In the genomic region with DNA sequence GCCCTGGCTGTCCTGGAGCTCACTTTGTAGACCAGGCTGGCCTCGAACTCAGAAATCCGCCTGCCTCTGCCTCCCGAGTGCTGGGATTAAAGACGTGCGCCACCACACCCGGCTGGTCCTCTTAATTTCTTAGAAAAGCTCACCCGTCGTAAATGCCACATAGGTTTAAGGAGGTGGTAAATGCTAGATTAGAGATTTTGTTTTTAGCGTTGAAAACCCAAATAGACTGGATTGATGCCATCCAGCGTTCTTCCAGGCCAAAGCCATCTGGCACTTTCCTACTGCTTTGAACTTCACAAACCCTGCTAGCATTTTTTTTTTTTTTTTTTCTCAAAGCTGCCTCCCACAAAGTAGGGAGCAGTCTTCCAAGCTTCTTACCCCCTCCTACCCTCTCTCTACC, we compare ENCODE assay signal across 9 mouse cellular contexts. TPM values are rescaled to one million over a fixed set of nuclear protein-coding genes. Genes with fewer than 3 reads are reported as not detected.
DNase-seq lines count a peak whose midpoint lies in the region; ATAC-seq lines count a peak whose summit lies in the region.
"Had no signal": no experiment of that assay in that cellular context is flagged by ENCODE, and none has a peak within 500 bp of the region (broad histone marks: within the 10 kb centered on the region; RNA-seq: fewer than 3 reads in every experiment).

No protein-coding gene starts in this region.

- WGBS in midbrain, embryonic 12.5 days, result 90% methylated on average over 10 of the region's 10 CpGs
- WGBS in midbrain, embryonic 11.5 days, result 86% methylated on average over 10 of the region's 10 CpGs
- 88% methylated on average over 10 of the region's 10 CpGs for WGBS in hindbrain, embryonic 15.5 days
- 93% methylated on average over 8 of the region's 10 CpGs for WGBS in neural tube, embryonic 14.5 days

- peaks cover 29% of the 10 kb centered on the region for H3K36me3 ChIP-seq in midbrain, embryonic 12.5 days
- H3K36me3 ChIP-seq in midbrain, embryonic 11.5 days (ENCODE audit: control insufficient read depth, insufficient read depth, low read length), result 0 out of 2 replicates have a peak, but pooled peaks cover 2% of the 10 kb centered on the region
- H3K36me3 ChIP-seq in hindbrain, embryonic 15.5 days, result peaks cover 17% of the 10 kb centered on the region
- peaks cover 17% of the 10 kb centered on the region; the same call in 1 of the 2 replicates for H3K36me3 ChIP-seq in neural tube, embryonic 14.5 days (ENCODE audit: control insufficient read depth, insufficient read depth, low read length)

- no peak overlapping the region for H3K27ac ChIP-seq in midbrain, embryonic 12.5 days (replicated peaks)
- no peak overlapping the region for H3K27ac ChIP-seq in midbrain, embryonic 11.5 days (ENCODE audit: low read depth, low read length)
- no peak overlapping the region for H3K27ac ChIP-seq in hindbrain, embryonic 15.5 days (replicated peaks)
- H3K27ac ChIP-seq in neural tube, embryonic 14.5 days (ENCODE audit: low read depth, low read length), result no peak overlapping the region
- H3K27ac ChIP-seq: macrophage had no signal

- no peaks in the 10 kb centered on the region for H3K27me3 ChIP-seq in midbrain, embryonic 12.5 days
- no peaks in the 10 kb centered on the region for H3K27me3 ChIP-seq in midbrain, embryonic 11.5 days (ENCODE audit: control insufficient read depth, insufficient read depth, low read length)
- no peaks in the 10 kb centered on the region for H3K27me3 ChIP-seq in hindbrain, embryonic 15.5 days
- H3K27me3 ChIP-seq in neural tube, embryonic 14.5 days (ENCODE audit: control insufficient read depth, insufficient read depth, low read length), result no peaks in the 10 kb centered on the region

- no peak overlapping the region for H3K9ac ChIP-seq in midbrain, embryonic 12.5 days (replicated peaks)
- no peak overlapping the region for H3K9ac ChIP-seq in midbrain, embryonic 11.5 days (ENCODE audit: low read length)
- no peak overlapping the region for H3K9ac ChIP-seq in hindbrain, embryonic 15.5 days
- H3K9ac ChIP-seq in neural tube, embryonic 14.5 days (replicated peaks; ENCODE audit: low read depth, low read length), result no peak overlapping the region

- H3K4me2 ChIP-seq in midbrain, embryonic 12.5 days (replicated peaks), result 0 out of 2 replicates have a peak overlapping the region, but pooled peaks have one; percentile 76
- no peak overlapping the region for H3K4me2 ChIP-seq in midbrain, embryonic 11.5 days
- H3K4me2 ChIP-seq in hindbrain, embryonic 15.5 days, result peak overlapping the region; percentile 63
- H3K4me2 ChIP-seq in neural tube, embryonic 14.5 days (ENCODE audit: low read depth, low read length), result peak overlapping the region; percentile 52

- intact Hi-C loops in heart, postnatal 36 days (cut with DNase I), result no loop called here

- peak; percentile 61 for DNase-seq in heart, adult 11 months
- DNase-seq in heart, postnatal 36 days, result no peak
- no peak for DNase-seq in midbrain, embryonic 11.5 days (ENCODE audit: low spot score, missing footprints)
- DNase-seq in embryo, embryonic 10 days (ENCODE audit: low spot score), result no peak
- no peak for DNase-seq in urinary bladder, postnatal 10 days (ENCODE audit: low spot score)

- H3K4me1 ChIP-seq in midbrain, embryonic 12.5 days, result peaks cover 17% of the 10 kb centered on the region
- no peaks in the 10 kb centered on the region; the same call in 1 of the 2 replicates for H3K4me1 ChIP-seq in midbrain, embryonic 11.5 days (ENCODE audit: control insufficient read depth, insufficient read depth, low read length)
- peaks cover 12% of the 10 kb centered on the region for H3K4me1 ChIP-seq in hindbrain, embryonic 15.5 days (replicated peaks)
- H3K4me1 ChIP-seq in neural tube, embryonic 14.5 days (ENCODE audit: control insufficient read depth, insufficient read depth, low read length), result no peaks in the 10 kb centered on the region; the same call in 1 of the 2 replicates

- no peak for ATAC-seq in midbrain, embryonic 12.5 days (ENCODE audit: low FRiP score, low read depth)
- no peak for ATAC-seq in midbrain, embryonic 11.5 days (ENCODE audit: low FRiP score)
- ATAC-seq in hindbrain, embryonic 15.5 days (ENCODE audit: low FRiP score, low read depth), result no peak
- no peak for ATAC-seq in neural tube, embryonic 14.5 days (ENCODE audit: low read depth)

- H3K4me3 ChIP-seq in midbrain, embryonic 12.5 days, result no peak overlapping the region
- no peak overlapping the region for H3K4me3 ChIP-seq in midbrain, embryonic 11.5 days (ENCODE audit: low read depth, low read length)
- peak overlapping the region; percentile 75; the same call in 1 of the 2 replicates for H3K4me3 ChIP-seq in hindbrain, embryonic 15.5 days
- H3K4me3 ChIP-seq in neural tube, embryonic 14.5 days (ENCODE audit: low read depth, low read length), result no peak overlapping the region; the same call in 1 of the 2 replicates

- H3K9me3 ChIP-seq in midbrain, embryonic 12.5 days, result no peaks in the 10 kb centered on the region
- no peaks in the 10 kb centered on the region for H3K9me3 ChIP-seq in midbrain, embryonic 11.5 days (ENCODE audit: control insufficient read depth, low read length)
- no peaks in the 10 kb centered on the region for H3K9me3 ChIP-seq in hindbrain, embryonic 15.5 days
- no peaks in the 10 kb centered on the region for H3K9me3 ChIP-seq in neural tube, embryonic 14.5 days (ENCODE audit: control insufficient read depth, low read length)

RNA-seq across cellular contexts. Expression of gene Glrx2, which starts 24.4 kb away (rescaled TPM):
- total RNA-seq in heart, postnatal 36 days (2021), result 10 to 100 TPM; 81.7 to 87.3 TPM
- 111 and 125 TPM in 2 replicates for polyA plus RNA-seq in midbrain, embryonic 12.5 days (2016; fragmentation: Nextera tagmentation; extraction: Ambion mirVana)
- polyA plus RNA-seq in midbrain, embryonic 11.5 days (2014; fragmentation: Nextera tagmentation; extraction: Ambion mirVana), result 69.2 and 71.2 TPM in 2 replicates
- 118 and 125 TPM in 2 replicates for polyA plus RNA-seq in hindbrain, embryonic 15.5 days (2015; fragmentation: Nextera tagmentation; extraction: Ambion mirVana)
- polyA plus RNA-seq in neural tube, embryonic 14.5 days (2014; fragmentation: Nextera tagmentation; extraction: Ambion mirVana), result 98.7 and 110 TPM in 2 replicates

RNA-seq across cellular contexts. Expression of gene Trove2, which starts 36.3 kb away (rescaled TPM):
- total RNA-seq in heart, postnatal 36 days (2021), result 1 to 10 TPM; 7.9 to 9.6 TPM
- 52.6 and 58.0 TPM in 2 replicates for polyA plus RNA-seq in midbrain, embryonic 12.5 days (2016; fragmentation: Nextera tagmentation; extraction: Ambion mirVana)
- polyA plus RNA-seq in midbrain, embryonic 11.5 days (2014; fragmentation: Nextera tagmentation; extraction: Ambion mirVana), result 42.2 and 47.0 TPM in 2 replicates
- polyA plus RNA-seq in hindbrain, embryonic 15.5 days (2015; fragmentation: Nextera tagmentation; extraction: Ambion mirVana), result 29.0 and 29.3 TPM in 2 replicates
- polyA plus RNA-seq in neural tube, embryonic 14.5 days (2014; fragmentation: Nextera tagmentation; extraction: Ambion mirVana), result 25.4 and 33.9 TPM in 2 replicates

RNA-seq across cellular contexts. Expression of gene Uchl5, which starts 36.5 kb away (rescaled TPM):
- total RNA-seq in heart, postnatal 36 days (2021), result 10 to 100 TPM; 17.0 to 18.4 TPM
- polyA plus RNA-seq in midbrain, embryonic 12.5 days (2016; fragmentation: Nextera tagmentation; extraction: Ambion mirVana), result 78.7 and 79.9 TPM in 2 replicates
- polyA plus RNA-seq in midbrain, embryonic 11.5 days (2014; fragmentation: Nextera tagmentation; extraction: Ambion mirVana), result 84.5 and 88.5 TPM in 2 replicates
- polyA plus RNA-seq in hindbrain, embryonic 15.5 days (2015; fragmentation: Nextera tagmentation; extraction: Ambion mirVana), result 67.6 and 69.0 TPM in 2 replicates
- polyA plus RNA-seq in neural tube, embryonic 14.5 days (2014; fragmentation: Nextera tagmentation; extraction: Ambion mirVana), result 53.1 and 57.8 TPM in 2 replicates

RNA-seq across cellular contexts. Expression of gene Cdc73, which starts 37.9 kb away (rescaled TPM):
- total RNA-seq in heart, postnatal 36 days (2021), result 10 to 100 TPM; 52.5 to 56.5 TPM
- 42.1 and 43.7 TPM in 2 replicates for polyA plus RNA-seq in midbrain, embryonic 12.5 days (2016; fragmentation: Nextera tagmentation; extraction: Ambion mirVana)
- 27.8 and 28.4 TPM in 2 replicates for polyA plus RNA-seq in midbrain, embryonic 11.5 days (2014; fragmentation: Nextera tagmentation; extraction: Ambion mirVana)
- polyA plus RNA-seq in hindbrain, embryonic 15.5 days (2015; fragmentation: Nextera tagmentation; extraction: Ambion mirVana), result 18.5 and 19.1 TPM in 2 replicates
- polyA plus RNA-seq in neural tube, embryonic 14.5 days (2014; fragmentation: Nextera tagmentation; extraction: Ambion mirVana), result 15.7 and 17.1 TPM in 2 replicates
